Mouse (Mus musculus) heart, adult 2 months (tissue): ENCODE results near the gene Slc12a9.

Source experiments
- CTCF ChIP-seq: fragments of 200-600 bp; IDR thresholded peaks from 2 replicates; pipeline ENCODE4 v1.8.1; 2022; ENCODE audit warnings: antibody characterized with exemption, mild to moderate bottlenecking, moderate library complexity
- EP300 ChIP-seq: fragments of 200-500 bp; IDR thresholded peaks from 2 replicates; pipeline ENCODE4 v1.6.1; 2011; ENCODE audit warnings: low read depth, low read length, control low read depth; ENCODE audit not compliant: insufficient read depth
- POLR2A ChIP-seq: fragments of 200-500 bp; IDR thresholded peaks from 2 replicates; pipeline ENCODE4 v1.6.1; 2011; ENCODE audit warnings: mild to moderate bottlenecking, low read depth, low read length, control low read depth; ENCODE audit not compliant: insufficient read depth

- no peak for TF ChIP-seq CTCF
- TF ChIP-seq POLR2A = no peak
- TF ChIP-seq EP300 = no peak
Measured at GRCm38 (mm10) chr5:137320996-137321395, 12.4 kb downstream of the Slc12a9 start.
